Mouse (Mus musculus) cerebellum, adult 9-10 months (tissue): ENCODE data around the gene Acap2.

Source experiments
- DNase-seq: peaks from one replicate; pipeline ENCODE4 v3.0.0; 2022

Gene Acap2

DNA sequence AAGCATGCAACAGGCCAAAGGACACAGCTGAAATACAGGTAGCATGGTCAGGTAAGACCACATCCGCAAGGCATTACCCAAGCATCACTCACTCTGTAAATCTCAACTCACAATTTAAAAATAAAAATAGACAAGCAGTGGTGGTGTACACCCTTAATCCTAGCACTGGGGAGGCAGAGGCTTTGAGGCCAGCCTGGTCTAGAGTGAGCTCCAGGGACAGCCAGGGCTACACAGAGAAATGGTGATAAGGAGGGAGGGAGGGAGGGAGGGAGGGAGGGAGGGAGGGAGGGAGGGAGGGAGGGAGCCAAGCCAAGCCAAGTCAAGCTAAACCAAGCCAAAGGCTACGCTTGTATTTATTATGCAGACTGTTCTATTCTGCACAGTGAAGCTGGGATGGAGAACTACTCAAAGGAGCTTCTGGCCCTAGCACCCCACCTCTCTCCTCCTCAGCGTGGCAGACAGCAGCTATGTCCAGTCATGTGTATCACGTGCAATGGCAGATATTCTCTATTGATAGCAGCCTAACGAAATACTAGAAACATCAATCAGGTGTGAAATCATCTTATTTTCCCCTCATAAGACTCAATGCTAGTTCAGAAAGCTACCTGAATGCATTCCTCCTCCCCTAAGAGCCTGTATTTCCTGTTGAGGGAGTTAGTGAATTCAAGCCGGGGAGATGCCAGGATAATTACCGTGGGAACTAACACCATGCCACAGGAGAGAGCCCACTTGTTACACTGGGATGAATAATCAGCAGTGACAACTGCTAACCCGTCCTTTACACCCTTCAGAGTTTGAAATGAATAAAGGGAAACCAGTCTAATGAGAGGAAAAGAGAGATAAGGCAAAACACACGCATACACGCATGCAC, 33.8 kb downstream of the Acap2 start:
- no peak for DNase-seq

GRCm38 (mm10) chr16:31165907-31166306, 35.1 kb downstream of the Acap2 start:
- DNase-seq, result no peak

DNA sequence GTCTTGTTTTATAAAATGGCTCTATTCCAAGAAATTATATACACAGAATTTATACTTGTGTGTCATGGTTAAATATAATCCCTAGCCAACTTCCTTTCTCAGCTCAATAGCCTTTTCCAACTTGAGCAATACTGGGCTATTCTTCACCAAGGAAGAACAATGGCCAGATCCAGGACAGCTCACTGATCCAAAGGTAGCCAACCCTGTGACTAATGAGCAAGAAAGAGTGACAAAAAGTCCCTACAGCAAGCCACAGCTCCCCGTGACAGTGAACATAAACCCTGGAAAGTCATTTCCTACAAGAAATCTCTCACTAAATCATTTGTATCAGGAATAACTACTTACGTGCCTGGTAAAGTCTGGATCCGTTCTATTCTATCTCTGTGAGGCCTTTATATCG, 35.6 kb downstream of the Acap2 start:
- DNase-seq, result no peak

DNA sequence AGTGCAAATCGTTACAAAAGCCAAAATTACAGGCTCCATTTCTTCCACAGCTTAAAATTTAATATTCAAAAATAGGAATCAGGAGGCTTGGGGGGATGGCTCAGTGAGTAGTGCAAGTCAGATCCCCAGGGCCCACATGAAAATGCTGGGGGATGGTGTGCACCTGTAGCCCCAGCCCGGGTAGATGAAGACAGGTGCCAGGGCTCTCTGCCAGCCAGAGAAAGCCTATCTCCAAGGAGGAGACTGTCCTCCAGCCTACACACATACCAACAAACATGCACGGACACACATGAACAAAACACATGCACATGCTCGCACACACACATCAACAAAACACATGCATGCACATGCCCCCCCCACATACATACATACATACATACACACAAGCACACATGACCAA, 36.9 kb downstream of the Acap2 start:
- DNase-seq, result no peak

DNA sequence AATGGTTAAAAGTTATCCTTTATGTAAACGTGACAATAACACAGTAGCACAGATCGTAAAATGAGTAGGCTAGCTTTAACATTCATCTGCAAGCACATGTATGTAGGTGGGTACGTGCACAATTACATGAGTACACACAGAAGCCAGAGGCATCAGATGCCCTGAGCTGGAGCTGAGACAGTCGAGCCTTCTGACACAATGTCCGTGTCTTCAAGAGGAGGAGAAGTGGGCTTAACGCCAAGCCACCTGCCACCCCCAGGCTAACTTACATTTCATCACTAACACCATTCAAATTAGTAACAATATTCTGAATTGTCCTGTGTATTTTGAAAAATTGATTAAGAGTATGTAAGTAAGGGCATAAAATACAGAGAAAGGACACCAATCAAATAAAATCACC, 40.6 kb downstream of the Acap2 start:
- peak; percentile 37 for DNase-seq

- no peak for DNase-seq
Observed at GRCm38 (mm10) chr16:31159491-31159890, 41.6 kb downstream of the Acap2 start.

- DNase-seq, result no peak
Observed at GRCm38 (mm10) chr16:31149841-31150240, 51.2 kb downstream of the Acap2 start.

DNA sequence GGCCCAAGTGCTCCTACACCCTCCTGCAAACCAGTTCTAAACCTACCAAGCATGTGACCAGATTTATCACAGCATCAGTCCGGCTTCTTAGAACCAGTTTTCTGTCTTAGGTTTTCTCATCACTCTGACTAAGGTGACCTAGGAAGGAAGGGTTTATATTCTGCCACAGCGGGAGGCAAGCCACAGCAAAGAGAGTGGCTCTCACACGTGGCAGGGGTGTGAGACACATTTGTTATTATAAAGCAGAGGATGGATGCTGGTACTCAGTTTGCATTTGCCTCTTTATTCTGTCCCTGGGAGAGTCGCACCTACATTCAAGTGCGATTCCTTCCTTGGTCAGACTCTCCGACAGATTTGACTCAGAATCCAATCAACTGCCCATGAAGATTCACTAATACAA, 52.2 kb downstream of the Acap2 start:
- no peak for DNase-seq

- DNase-seq, result no peak
Observed at GRCm38 (mm10) chr16:31147766-31148165, 53.3 kb downstream of the Acap2 start.

DNA sequence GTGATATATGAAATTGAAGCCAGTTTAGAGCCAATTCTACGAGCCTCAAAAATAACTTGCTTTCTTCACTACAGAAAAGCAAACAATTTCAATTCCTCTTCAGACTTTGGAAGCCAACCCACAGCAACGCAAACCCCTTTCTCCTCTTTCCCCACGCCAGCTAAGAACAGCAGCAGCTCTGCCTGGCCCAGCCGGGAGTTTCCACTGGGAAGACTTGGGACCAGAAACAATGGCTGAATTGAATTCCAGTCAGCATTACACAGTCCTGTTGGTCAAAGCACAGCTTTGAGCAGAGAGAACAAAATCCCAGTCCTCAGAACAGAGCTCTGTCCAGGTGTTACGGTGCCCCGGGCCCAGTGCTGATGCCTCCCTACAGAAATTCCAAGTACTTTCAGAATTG, 59.1 kb downstream of the Acap2 start:
- no peak for DNase-seq

DNA sequence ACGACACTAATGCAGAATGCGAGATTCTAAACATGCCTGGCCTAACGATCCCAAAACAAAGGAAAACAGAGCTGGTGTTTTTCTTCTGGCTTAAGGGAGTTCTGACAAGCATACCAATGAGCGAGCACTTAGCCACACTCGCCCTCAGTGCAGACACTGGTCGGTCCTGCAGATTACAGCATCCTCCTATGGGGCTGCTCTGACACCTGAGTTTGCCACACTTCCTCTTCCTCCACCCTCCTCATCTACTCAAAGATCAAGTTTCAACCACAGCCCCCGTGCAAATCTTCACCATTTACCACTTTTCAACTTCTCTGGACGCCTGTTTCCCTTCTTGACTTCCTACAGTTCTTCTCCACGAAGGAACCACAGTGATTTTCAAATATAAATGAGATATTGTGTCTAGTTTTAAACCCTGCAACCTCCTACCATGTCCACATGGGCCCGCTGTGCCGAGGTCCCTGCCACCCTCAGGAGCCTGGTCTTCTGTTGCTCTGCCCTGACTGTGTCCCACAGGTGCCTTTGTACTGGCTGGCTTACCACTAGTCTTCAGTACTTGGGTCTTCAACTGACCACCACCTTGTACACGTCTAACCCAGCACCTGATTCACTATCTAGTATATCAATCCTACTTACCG, 64.3 kb downstream of the Acap2 start:
- no peak for DNase-seq

GRCm38 (mm10) chr16:31135519-31135918, 65.5 kb downstream of the Acap2 start:
- DNase-seq, result no peak

DNA sequence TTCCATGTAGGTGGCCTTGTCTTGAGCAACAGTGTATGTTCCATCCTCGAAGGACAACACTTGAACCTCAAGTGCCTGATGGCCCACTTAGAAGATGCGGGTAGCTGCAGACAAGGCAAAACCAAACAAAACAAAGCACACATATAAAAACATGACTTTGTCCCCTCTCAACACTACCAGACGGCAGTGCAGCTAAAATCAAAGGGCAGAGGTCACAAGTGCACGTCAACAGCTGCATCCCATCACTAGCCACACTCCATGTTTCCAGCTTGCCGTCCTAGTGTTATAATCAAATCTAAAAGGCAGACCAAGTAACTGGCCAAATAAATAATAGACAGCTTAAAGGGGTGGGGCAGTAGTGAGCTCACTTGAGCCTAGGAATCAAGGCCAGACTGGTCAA, 69.5 kb downstream of the Acap2 start:
- DNase-seq, result no peak

- no peak for DNase-seq
Observed at GRCm38 (mm10) chr16:31128116-31128515, 72.9 kb downstream of the Acap2 start.

GRCm38 (mm10) chr16:31124991-31125390, 76.1 kb downstream of the Acap2 start:
- DNase-seq, result no peak

GRCm38 (mm10) chr16:31121612-31122011, 79.4 kb downstream of the Acap2 start:
- DNase-seq, result no peak

DNA sequence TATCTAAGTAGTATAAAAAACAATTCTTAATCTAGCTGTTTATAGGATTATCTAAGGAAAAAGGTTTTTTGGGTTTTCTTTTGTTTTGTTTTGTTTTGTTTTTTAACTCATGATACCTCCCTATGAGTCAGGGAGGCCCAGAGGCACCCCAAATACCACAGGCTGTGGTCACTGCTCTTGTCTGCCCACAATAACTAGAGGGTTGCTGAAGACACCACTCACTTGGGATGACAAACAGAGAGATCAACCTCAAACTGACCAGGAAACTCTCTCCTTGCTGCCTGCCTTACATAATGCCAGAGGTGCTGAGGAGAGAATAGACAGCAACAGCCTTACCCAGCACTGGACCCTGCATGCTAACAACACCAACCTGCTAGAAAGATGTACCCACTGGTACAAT, 87.4 kb downstream of the Acap2 start:
- no peak for DNase-seq

DNA sequence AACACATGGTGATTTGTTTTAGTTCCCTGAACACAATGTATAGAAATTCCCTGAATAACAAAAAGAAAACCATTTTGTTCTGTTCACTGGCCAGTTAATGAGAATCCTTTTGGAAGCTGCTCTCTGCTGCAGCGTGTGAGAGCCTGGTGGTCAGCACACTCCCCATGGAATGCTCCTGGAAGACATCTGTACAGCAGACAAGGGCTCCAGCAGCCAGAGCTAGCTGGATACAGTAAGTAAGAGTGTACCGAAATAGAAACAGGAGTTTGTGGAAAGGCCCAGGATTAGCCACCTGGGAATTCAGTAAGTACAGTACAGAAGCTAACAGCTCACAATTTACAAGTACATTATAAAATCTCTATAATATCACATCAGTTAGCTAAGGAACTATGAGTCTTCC, 99.7 kb downstream of the Acap2 start:
- no peak for DNase-seq

DNA sequence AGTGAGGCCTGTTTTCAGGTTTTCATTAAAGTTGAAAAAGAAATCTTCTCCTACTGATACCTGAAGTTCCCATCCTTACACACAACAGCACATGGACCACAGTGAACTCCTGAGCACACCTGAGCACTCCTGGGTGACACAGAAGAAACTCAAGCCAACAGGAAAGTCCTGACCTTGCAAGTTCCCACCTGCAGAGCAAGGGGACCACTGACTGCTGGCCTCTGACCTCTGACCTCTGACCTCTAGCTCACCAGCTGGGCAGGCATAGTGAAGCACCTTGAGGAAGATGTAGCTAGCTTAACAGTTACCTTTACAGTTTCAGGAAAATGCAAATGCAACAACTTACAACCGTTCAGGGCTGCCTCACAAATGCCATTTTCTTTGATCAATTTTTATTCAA, 101.1 kb downstream of the Acap2 start:
- no peak for DNase-seq

DNA sequence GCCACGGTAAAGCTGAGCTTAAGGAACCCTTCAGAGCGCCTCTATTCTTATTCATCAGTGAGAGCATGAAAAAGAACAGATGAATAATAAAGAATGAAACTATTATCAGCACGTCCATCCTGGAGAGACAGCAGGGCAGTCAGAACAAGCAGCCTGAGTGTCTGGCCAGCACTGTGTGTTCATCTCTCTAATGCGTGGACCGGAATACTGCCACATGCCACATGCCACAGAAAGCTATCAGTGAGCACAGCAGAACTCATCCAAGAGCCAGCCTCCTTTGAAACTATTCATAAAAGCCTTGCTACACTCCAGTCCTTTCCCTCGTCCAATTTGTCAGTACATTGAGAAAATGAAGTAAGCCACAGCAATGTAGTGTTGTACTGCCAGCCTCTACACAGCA, 107.0 kb downstream of the Acap2 start:
- DNase-seq, result no peak

GRCm38 (mm10) chr16:31093186-31093585, 107.9 kb downstream of the Acap2 start:
- DNase-seq, result no peak

DNA sequence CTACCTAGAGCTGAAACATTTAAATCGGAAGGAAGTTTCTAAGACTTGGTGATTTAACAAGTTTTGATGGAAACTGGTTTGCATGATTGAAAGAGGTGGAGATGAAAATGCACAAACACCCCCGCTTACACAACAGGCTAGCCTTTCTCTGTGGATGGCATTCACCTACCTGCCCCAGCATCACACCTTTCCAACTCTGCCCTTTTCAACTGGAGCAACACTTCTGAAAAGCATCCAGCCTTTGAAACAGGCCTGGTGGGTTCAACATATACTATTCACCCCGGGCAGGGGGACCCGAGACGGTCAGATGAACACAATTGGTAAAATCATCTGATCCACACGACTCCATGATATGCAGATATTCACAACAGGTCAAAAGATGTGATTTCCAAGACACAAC, 119.2 kb downstream of the Acap2 start:
- DNase-seq, result no peak

GRCm38 (mm10) chr16:31081125-31081664, 119.8 kb downstream of the Acap2 start, which contains the start of gene Xxylt1:
Xxylt1 (minus strand) TSS chr16:31081432.
- DNase-seq, result peak; percentile 97

GRCm38 (mm10) chr16:31080573-31081051, 120.4 kb downstream of the Acap2 start:
- peak; percentile 79 for DNase-seq
